Mouse (Mus musculus) liver, embryonic 11.5 days (tissue): ENCODE results near the gene Osbp2. TPM values are rescaled to one million over a fixed set of nuclear protein-coding genes. Genes with fewer than 3 reads are reported as not detected.

Experiments used
- ATAC-seq: fragments of 200-750 bp; cut with Nextera tagmentation; replicated peaks from 2 replicates; pipeline ENCODE4 v1.8.0; 2017; ENCODE audit warnings: moderate number of reproducible peaks, mild to moderate bottlenecking, moderate TSS enrichment, moderate library complexity; ENCODE audit not compliant: low FRiP score
- DNase-seq: peaks from one replicate; pipeline ENCODE4 v3.0.0-alpha.2; 2017; ENCODE audit warnings: low spot score
- H3K27ac ChIP-seq: fragments of 300-500 bp; sonication (generic); 2 replicates; pipeline ENCODE4 v1.5.1; 2014; ENCODE audit warnings: mild to moderate bottlenecking, low read depth, low read length, control low read depth
- H3K27me3 ChIP-seq: fragments of 300-500 bp; sonication (generic); replicated peaks from 2 replicates; pipeline ENCODE4 v1.6.1; 2014; ENCODE audit warnings: low read length, mixed read lengths; ENCODE audit not compliant: control insufficient read depth, insufficient read depth
- H3K36me3 ChIP-seq: fragments of 300-500 bp; sonication (generic); 2 replicates; pipeline ENCODE4 v1.6.1; 2014; ENCODE audit warnings: mild to moderate bottlenecking, low read length, moderate library complexity, mixed read lengths; ENCODE audit not compliant: control insufficient read depth, insufficient read depth
- H3K4me1 ChIP-seq: fragments of 300-500 bp; sonication (generic); replicated peaks from 2 replicates; pipeline ENCODE4 v1.6.1; 2014; ENCODE audit warnings: low read length, mixed read lengths; ENCODE audit not compliant: control insufficient read depth, insufficient read depth
- H3K4me2 ChIP-seq: fragments of 300-500 bp; sonication (generic); 2 replicates; pipeline ENCODE4 v1.6.1; 2014; ENCODE audit warnings: mild to moderate bottlenecking, control low read depth, moderate library complexity
- H3K4me3 ChIP-seq: fragments of 300-500 bp; sonication (generic); 2 replicates; pipeline ENCODE4 v1.5.1; 2014; ENCODE audit warnings: low read depth, low read length, control low read depth
- H3K9ac ChIP-seq: fragments of 300-500 bp; sonication (generic); 2 replicates; pipeline ENCODE4 v1.6.1; 2014; ENCODE audit warnings: low read depth, low read length, control low read depth
- H3K9me3 ChIP-seq: fragments of 300-500 bp; sonication (generic); 2 replicates; pipeline ENCODE4 v1.6.1; 2016; ENCODE audit warnings: low read length, inconsistent platforms, mixed read lengths; ENCODE audit not compliant: control insufficient read depth
- WGBS: fragments of 180-500 bp; shearing (Covaris S2); extraction: QIAGEN DNeasy Blood & Tissue Kit; methylation state at CpG from one replicate; pipeline ENCODE4 v1.1.7; 2014; 5-methylcytosine and 5-hydroxymethylcytosine counted together
- polyA plus RNA-seq: library from polyadenylated mRNA; unstranded; fragments of >200 nt; fragmentation: Nextera tagmentation; extraction: Ambion mirVana; gene quantifications from 2 replicates; pipeline ENCODE4 v1.2.1, GENCODE M21; 2014

Osbp2 gene
- polyA plus RNA-seq, 1 experiment from 2014 or later: 0.38 TPM

- Histone ChIP-seq H3K27me3 (no peaks in the 10 kb centered on the region), H3K27ac (no peak overlapping the region), H3K4me3 (no peak overlapping the region), H3K4me1 (no peaks in the 10 kb centered on the region), H3K9ac (no peak overlapping the region), H3K4me2 (no peak overlapping the region), H3K36me3 (peaks cover 18% of the 10 kb centered on the region), H3K9me3 (no peaks in the 10 kb centered on the region)
- DNase-seq (no peak), ATAC-seq (no peak)
- WGBS: 71% methylated on average over 2 of the region's 2 CpGs
Measured at GRCm38 (mm10) chr11:3668768-3669167, 194.9 kb downstream of the Osbp2 start.

- 91% methylated on average over 3 of the region's 3 CpGs for WGBS
- DNase-seq (no peak), ATAC-seq (no peak)
- Histone ChIP-seq H3K4me1 (no peaks in the 10 kb centered on the region), H3K9ac (no peak overlapping the region), H3K27me3 (no peaks in the 10 kb centered on the region), H3K4me3 (no peak overlapping the region), H3K4me2 (no peak overlapping the region), H3K27ac (no peak overlapping the region), H3K9me3 (no peaks in the 10 kb centered on the region), H3K36me3 (peaks cover 14% of the 10 kb centered on the region)
Measured at GRCm38 (mm10) chr11:3667506-3667905, 196.2 kb downstream of the Osbp2 start.

- H3K4me2 ChIP-seq: no peak overlapping the region
- peaks cover 10% of the 10 kb centered on the region; the same call in 1 of the 2 replicates for H3K36me3 ChIP-seq
- H3K4me1 ChIP-seq: no peaks in the 10 kb centered on the region
- ATAC-seq (no peak), DNase-seq (no peak)
- no peaks in the 10 kb centered on the region for H3K9me3 ChIP-seq
- WGBS: 89% methylated on average over 2 of the region's 2 CpGs
- H3K27me3 ChIP-seq: no peaks in the 10 kb centered on the region
- no peak overlapping the region for H3K27ac ChIP-seq
- H3K4me3 ChIP-seq: no peak overlapping the region
- H3K9ac ChIP-seq: no peak overlapping the region
Measured at GRCm38 (mm10) chr11:3661964-3662363, 201.7 kb downstream of the Osbp2 start.

Other genes with a start within 250 kb of the Osbp2 start
- gene Morc2a, start 214.7 kb downstream of the Osbp2 start, polyA plus RNA-seq: 19.3 and 19.8 TPM in 2 replicates
- gene 4921536K21Rik, start 31.2 kb upstream of the Osbp2 start, polyA plus RNA-seq: not detected in 2 replicates
- 2.0 and 2.5 TPM in 2 replicates for gene Dusp18, start 31.3 kb upstream of the Osbp2 start, polyA plus RNA-seq
- 0.97 and 1.4 TPM in 2 replicates for gene Slc35e4, start 50.8 kb upstream of the Osbp2 start, polyA plus RNA-seq
- gene Tcn2, start 68.3 kb upstream of the Osbp2 start, polyA plus RNA-seq: 21.1 and 22.7 TPM in 2 replicates
- gene Pes1, start 100.1 kb upstream of the Osbp2 start, polyA plus RNA-seq: 105 and 112 TPM in 2 replicates
- gene 4930556J24Rik, start 112.9 kb upstream of the Osbp2 start, polyA plus RNA-seq: 0.16 and 0.29 TPM in 2 replicates
- 0.87 and 1.5 TPM in 2 replicates for gene Gal3st1, start 119.7 kb upstream of the Osbp2 start, polyA plus RNA-seq
- gene Sec14l4, start 167.6 kb upstream of the Osbp2 start, polyA plus RNA-seq: 0.88 and 1.1 TPM in 2 replicates
- not detected in 2 replicates for gene Sec14l3, start 200.9 kb upstream of the Osbp2 start, polyA plus RNA-seq
- 48.8 and 51.8 TPM in 2 replicates for gene Mtfp1, start 231.5 kb upstream of the Osbp2 start, polyA plus RNA-seq